Mouse (Mus musculus): ENCODE results near the gene Bloc1s4. TPM values are rescaled to one million over a fixed set of nuclear protein-coding genes. Genes with fewer than 3 reads are reported as not detected.
A peak's percentile ranks its signal among the peaks of the same experiment; 100 is the strongest.

Gene Bloc1s4
- polyA plus RNA-seq, 1 experiment = 30.9 TPM

GRCm38 (mm10) chr5:36727776-36728175, 20.7 kb downstream of the Bloc1s4 start:
- DNase-seq = no peak
- WGBS = 88% methylated on average over 7 of the region's 7 CpGs
- Histone ChIP-seq H3K36me3 (ENCODE audit: control insufficient read depth, insufficient read depth, low read length) (no peaks in the 10 kb centered on the region), H3K4me3 (ENCODE audit: control insufficient read depth, insufficient read depth, low read length) (no peak overlapping the region), H3K27ac (ENCODE audit: control insufficient read depth, insufficient read depth, low read length) (no peak overlapping the region), H3K27me3 (ENCODE audit: control insufficient read depth, insufficient read depth, low read length) (no peaks in the 10 kb centered on the region; the same call in 1 of the 2 replicates), H3K4me1 (replicated peaks; ENCODE audit: control insufficient read depth, insufficient read depth, low read length) (peaks cover 9% of the 10 kb centered on the region)
- no peak for TF ChIP-seq POLR2A (IDR thresholded peaks at IDR 0.05; ENCODE audit: control insufficient read depth, extremely low read depth, insufficient read depth, low read length, poor library complexity)
- no peak for TF ChIP-seq CTCF (IDR thresholded peaks at IDR 0.05; ENCODE audit: borderline replicate concordance, control insufficient read depth, extremely low read depth, insufficient read depth, low read length, poor library complexity)

DNA sequence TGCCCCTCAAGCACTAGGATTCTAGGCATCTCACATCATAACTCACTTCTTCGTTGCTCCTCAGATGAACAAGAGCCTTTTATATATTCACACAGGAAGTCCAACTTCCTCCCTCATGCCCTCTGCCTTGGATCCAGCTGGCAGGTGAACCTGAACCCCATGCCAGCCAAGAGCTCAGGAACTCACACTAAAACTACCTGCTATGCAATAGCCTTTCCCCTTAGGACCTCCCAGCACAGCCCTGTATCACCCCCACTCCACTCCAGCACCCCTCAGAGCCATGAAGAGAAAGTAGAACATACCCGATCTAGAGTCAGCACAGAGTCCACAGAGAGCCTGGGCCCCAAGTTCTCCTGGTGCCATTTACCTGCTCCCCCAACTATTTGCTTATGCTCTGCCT, 21.3 kb downstream of the Bloc1s4 start:
- no peak for DNase-seq
- Histone ChIP-seq H3K27ac (ENCODE audit: control insufficient read depth, insufficient read depth, low read length) (no peak overlapping the region), H3K4me1 (replicated peaks; ENCODE audit: control insufficient read depth, insufficient read depth, low read length) (peaks cover 14% of the 10 kb centered on the region), H3K27me3 (ENCODE audit: control insufficient read depth, insufficient read depth, low read length) (no peaks in the 10 kb centered on the region; the same call in 1 of the 2 replicates), H3K4me3 (ENCODE audit: control insufficient read depth, insufficient read depth, low read length) (no peak overlapping the region), H3K36me3 (ENCODE audit: control insufficient read depth, insufficient read depth, low read length) (no peaks in the 10 kb centered on the region)
- TF ChIP-seq CTCF (IDR thresholded peaks at IDR 0.05; ENCODE audit: borderline replicate concordance, control insufficient read depth, extremely low read depth, insufficient read depth, low read length, poor library complexity) (no peak), POLR2A (IDR thresholded peaks at IDR 0.05; ENCODE audit: control insufficient read depth, extremely low read depth, insufficient read depth, low read length, poor library complexity) (no peak)
- 43% methylated on average over 2 of the region's 2 CpGs for WGBS

DNA sequence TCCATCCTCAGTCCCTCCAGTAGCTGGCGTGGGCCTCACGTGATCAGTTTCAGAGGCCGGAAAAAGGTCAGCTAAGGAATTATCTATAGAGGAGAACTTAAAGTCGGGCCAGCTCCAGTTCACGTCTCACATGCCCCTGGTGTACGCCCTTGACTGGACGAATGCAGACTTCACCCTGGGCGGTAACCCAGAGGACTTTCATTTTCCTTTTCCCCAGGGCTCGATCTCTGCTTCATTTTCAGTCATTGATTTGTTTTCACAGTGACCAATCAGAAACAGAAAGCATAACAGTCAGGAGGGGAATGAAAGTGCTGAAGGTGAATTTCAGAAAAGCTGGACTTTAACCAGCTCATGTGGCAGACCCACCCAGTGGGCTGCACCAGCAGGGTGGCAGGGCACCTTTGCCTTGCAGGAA, 22.1 kb downstream of the Bloc1s4 start:
- 39% methylated on average over 9 of the region's 9 CpGs for WGBS
- DNase-seq = no peak
- Histone ChIP-seq H3K27me3 (ENCODE audit: control insufficient read depth, insufficient read depth, low read length) (no peaks in the 10 kb centered on the region; the same call in 1 of the 2 replicates), H3K4me3 (ENCODE audit: control insufficient read depth, insufficient read depth, low read length) (no peak overlapping the region), H3K27ac (ENCODE audit: control insufficient read depth, insufficient read depth, low read length) (no peak overlapping the region; the same call in 1 of the 2 replicates), H3K36me3 (ENCODE audit: control insufficient read depth, insufficient read depth, low read length) (no peaks in the 10 kb centered on the region), H3K4me1 (replicated peaks; ENCODE audit: control insufficient read depth, insufficient read depth, low read length) (peaks cover 16% of the 10 kb centered on the region)
- TF ChIP-seq CTCF (IDR thresholded peaks at IDR 0.05; ENCODE audit: borderline replicate concordance, control insufficient read depth, extremely low read depth, insufficient read depth, low read length, poor library complexity) (no peak), POLR2A (IDR thresholded peaks at IDR 0.05; ENCODE audit: control insufficient read depth, extremely low read depth, insufficient read depth, low read length, poor library complexity) (no peak)

DNA sequence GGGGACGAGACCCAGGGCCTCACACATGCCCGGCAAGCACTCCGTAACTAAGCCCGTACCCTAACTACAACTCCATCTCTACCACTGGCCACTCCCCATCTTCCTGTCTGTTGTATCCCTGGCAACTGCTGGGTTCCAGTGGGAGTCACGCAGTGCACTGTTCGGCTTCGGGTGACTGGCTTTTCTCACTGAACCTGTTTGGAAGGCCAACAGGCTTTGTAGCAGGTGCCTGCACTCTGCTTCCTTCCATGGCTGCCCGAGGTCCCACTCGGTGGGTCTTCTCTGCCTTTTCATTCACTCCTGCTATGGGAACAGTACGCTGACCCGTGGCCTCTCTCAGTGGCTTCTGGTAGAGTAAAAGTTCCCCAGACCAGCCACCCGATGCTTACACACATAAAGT, 22.6 kb downstream of the Bloc1s4 start:
- H3K36me3 ChIP-seq (ENCODE audit: control insufficient read depth, insufficient read depth, low read length) = no peaks in the 10 kb centered on the region
- no peak for DNase-seq
- H3K27me3 ChIP-seq (ENCODE audit: control insufficient read depth, insufficient read depth, low read length) = no peaks in the 10 kb centered on the region; the same call in 1 of the 2 replicates
- 94% methylated on average over 12 of the region's 12 CpGs for WGBS
- no peak overlapping the region for H3K4me3 ChIP-seq (ENCODE audit: control insufficient read depth, insufficient read depth, low read length)
- H3K27ac ChIP-seq (ENCODE audit: control insufficient read depth, insufficient read depth, low read length) = no peak overlapping the region
- H3K4me1 ChIP-seq (replicated peaks; ENCODE audit: control insufficient read depth, insufficient read depth, low read length) = peaks cover 16% of the 10 kb centered on the region
- TF ChIP-seq POLR2A (IDR thresholded peaks at IDR 0.05; ENCODE audit: control insufficient read depth, extremely low read depth, insufficient read depth, low read length, poor library complexity) = no peak
- no peak for TF ChIP-seq CTCF (IDR thresholded peaks at IDR 0.05; ENCODE audit: borderline replicate concordance, control insufficient read depth, extremely low read depth, insufficient read depth, low read length, poor library complexity)

- 93% methylated on average over 7 of the region's 7 CpGs for WGBS
- no peak for DNase-seq
- H3K36me3 ChIP-seq (ENCODE audit: control insufficient read depth, insufficient read depth, low read length) = no peaks in the 10 kb centered on the region
- H3K4me1 ChIP-seq (replicated peaks; ENCODE audit: control insufficient read depth, insufficient read depth, low read length) = peaks cover 16% of the 10 kb centered on the region
- no peak for TF ChIP-seq POLR2A (IDR thresholded peaks at IDR 0.05; ENCODE audit: control insufficient read depth, extremely low read depth, insufficient read depth, low read length, poor library complexity)
- TF ChIP-seq CTCF (IDR thresholded peaks at IDR 0.05; ENCODE audit: borderline replicate concordance, control insufficient read depth, extremely low read depth, insufficient read depth, low read length, poor library complexity) = no peak
- H3K4me3 ChIP-seq (ENCODE audit: control insufficient read depth, insufficient read depth, low read length) = no peak overlapping the region
- no peak overlapping the region for H3K27ac ChIP-seq (ENCODE audit: control insufficient read depth, insufficient read depth, low read length)
- no peaks in the 10 kb centered on the region; the same call in 1 of the 2 replicates for H3K27me3 ChIP-seq (ENCODE audit: control insufficient read depth, insufficient read depth, low read length)
These were observed 24.2 kb downstream of the Bloc1s4 start for GRCm38 (mm10) chr5:36724274-36724673.

- no peak overlapping the region for H3K4me3 ChIP-seq (ENCODE audit: control insufficient read depth, insufficient read depth, low read length)
- no peak overlapping the region for H3K27ac ChIP-seq (ENCODE audit: control insufficient read depth, insufficient read depth, low read length)
- H3K36me3 ChIP-seq (ENCODE audit: control insufficient read depth, insufficient read depth, low read length) = no peaks in the 10 kb centered on the region
- H3K4me1 ChIP-seq (replicated peaks; ENCODE audit: control insufficient read depth, insufficient read depth, low read length) = peaks cover 16% of the 10 kb centered on the region
- 84% methylated on average over 9 of the region's 9 CpGs for WGBS
- no peaks in the 10 kb centered on the region; the same call in 1 of the 2 replicates for H3K27me3 ChIP-seq (ENCODE audit: control insufficient read depth, insufficient read depth, low read length)
- no peak for DNase-seq
- TF ChIP-seq POLR2A (IDR thresholded peaks at IDR 0.05; ENCODE audit: control insufficient read depth, extremely low read depth, insufficient read depth, low read length, poor library complexity) (no peak), CTCF (IDR thresholded peaks at IDR 0.05; ENCODE audit: borderline replicate concordance, control insufficient read depth, extremely low read depth, insufficient read depth, low read length, poor library complexity) (no peak)
These were observed 25.1 kb downstream of the Bloc1s4 start for GRCm38 (mm10) chr5:36723356-36723755.

DNA sequence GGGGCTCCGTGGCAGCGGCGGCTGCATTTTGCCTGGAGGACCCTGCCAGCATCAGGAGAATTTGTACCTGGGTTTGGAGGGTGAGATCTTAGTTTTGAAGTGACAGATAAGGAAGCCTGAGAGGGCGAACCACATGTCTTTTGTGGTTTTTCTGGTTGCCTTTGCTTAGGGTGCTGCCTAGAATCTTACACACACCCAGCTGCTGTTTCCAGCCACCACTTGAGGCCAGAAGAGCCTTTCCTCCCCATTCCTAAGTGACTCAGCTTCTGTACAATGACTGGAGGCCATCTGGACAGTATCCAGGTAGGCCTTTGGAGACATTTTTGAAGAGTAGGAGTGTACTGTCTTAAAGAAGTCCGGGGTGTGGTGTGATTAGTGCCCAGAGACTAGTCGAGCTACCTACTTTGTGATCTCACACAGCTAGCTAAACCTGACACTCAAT, 26.0 kb downstream of the Bloc1s4 start:
- TF ChIP-seq CTCF (IDR thresholded peaks at IDR 0.05; ENCODE audit: borderline replicate concordance, control insufficient read depth, extremely low read depth, insufficient read depth, low read length, poor library complexity) (no peak), POLR2A (IDR thresholded peaks at IDR 0.05; ENCODE audit: control insufficient read depth, extremely low read depth, insufficient read depth, low read length, poor library complexity) (no peak)
- Histone ChIP-seq H3K36me3 (ENCODE audit: control insufficient read depth, insufficient read depth, low read length) (no peaks in the 10 kb centered on the region), H3K27ac (ENCODE audit: control insufficient read depth, insufficient read depth, low read length) (peak overlapping the region; percentile 23; the same call in 1 of the 2 replicates), H3K27me3 (ENCODE audit: control insufficient read depth, insufficient read depth, low read length) (no peaks in the 10 kb centered on the region; the same call in 1 of the 2 replicates), H3K4me1 (replicated peaks; ENCODE audit: control insufficient read depth, insufficient read depth, low read length) (peaks cover 16% of the 10 kb centered on the region), H3K4me3 (ENCODE audit: control insufficient read depth, insufficient read depth, low read length) (no peak overlapping the region)
- 9% methylated on average over 6 of the region's 6 CpGs for WGBS
- peak; percentile 33 for DNase-seq
